Mouse (Mus musculus): ENCODE measurements around the gene Mrpl45.
"Not testable (repeated sequence)": the region's sequence is repeated elsewhere in the genome, so short reads cannot be mapped to it uniquely, and the experiment has no call there.

Gene Mrpl45

DNA sequence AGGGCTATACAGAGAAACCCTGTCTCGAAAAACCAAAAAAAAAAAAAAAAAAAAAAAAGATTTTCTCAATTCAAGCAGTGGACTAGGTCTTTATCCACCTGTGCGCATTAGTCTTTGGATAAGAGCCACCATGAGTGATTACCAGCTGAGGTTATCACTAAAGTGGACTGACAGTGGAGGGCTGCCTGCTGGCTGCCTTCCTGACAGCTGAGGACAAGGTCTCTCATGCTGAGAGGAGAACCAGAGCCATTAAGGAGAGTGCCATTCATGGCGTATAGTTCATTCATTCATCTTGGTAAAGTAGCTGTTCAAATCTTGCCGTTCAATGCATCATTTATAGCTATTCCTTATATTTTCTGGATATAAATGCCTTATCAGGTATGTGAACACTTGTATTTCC is 19.0 kb upstream of the Mrpl45 start:
- DNase-seq (ENCODE audit: low spot score in 2 of 2), result no peak

DNA sequence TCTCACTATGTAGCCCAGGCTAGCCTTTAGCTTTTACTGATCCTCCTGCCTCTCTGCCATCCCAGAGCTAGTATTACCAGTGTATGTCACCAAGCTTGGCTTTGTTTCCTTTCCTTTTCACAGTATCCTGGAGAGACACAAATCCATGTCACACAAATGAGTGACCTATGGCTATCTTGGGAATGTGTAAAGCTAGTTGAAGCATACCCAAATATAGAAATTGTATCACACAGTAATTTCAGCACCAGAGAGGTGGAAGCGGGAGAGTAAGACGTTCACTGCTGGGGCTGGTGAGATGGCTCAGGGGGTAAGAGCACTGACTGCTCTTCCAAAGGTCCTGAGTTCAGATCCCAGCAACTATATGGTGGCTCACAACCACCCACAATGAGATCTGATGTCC is 15.6 kb upstream of the Mrpl45 start:
- no peak for DNase-seq (ENCODE audit: low spot score in 2 of 2)

DNA sequence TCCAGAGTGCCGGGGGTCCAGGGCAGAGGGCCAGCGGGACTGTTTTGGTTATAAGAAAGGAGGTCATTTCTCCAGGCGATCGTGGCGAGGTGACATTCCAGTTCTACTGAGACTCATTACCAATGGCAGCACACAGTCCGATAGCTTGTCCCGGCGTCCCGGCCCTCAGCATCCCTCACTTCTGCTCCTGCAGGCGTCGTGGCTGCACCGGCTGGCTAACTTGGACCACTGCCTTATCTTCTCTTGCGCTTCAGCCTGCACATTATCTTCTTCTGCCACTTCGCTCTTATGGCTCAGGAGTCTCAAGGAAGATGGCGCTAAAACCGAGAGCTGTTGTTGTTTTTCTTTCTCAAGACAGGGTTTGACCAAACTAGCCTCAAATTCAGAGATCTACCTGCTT is 14.1 kb upstream of the Mrpl45 start:
- no peak for DNase-seq (ENCODE audit: low spot score in 2 of 2)

DNA sequence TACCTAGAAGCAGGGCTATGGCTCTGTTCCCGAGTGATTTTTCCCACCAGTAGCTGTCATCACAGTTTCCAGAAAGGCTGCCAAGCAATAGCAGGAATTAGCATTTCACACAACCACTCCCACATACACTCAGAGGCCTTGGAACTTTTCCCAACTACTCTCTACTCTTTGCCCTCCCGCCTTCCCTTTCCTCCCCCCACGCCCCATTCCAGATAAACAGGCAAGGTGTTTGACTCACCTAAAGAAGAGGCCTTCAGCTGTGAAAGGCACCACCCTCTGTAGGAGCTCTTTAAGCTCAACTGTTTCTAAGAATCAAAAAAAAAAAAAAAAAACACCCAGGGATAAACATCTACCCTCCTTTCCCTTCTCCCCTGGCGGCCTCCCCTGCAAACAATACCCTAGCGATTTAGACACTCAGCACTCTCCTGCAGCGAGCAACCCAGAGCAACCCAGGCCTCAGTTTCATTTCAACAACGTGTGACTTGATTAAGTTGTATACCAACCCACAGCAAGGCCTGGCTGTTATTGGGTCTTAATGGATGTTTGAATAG is 13.2 kb upstream of the Mrpl45 start:
- DNase-seq (ENCODE audit: low spot score in 2 of 2), result no peak

DNA sequence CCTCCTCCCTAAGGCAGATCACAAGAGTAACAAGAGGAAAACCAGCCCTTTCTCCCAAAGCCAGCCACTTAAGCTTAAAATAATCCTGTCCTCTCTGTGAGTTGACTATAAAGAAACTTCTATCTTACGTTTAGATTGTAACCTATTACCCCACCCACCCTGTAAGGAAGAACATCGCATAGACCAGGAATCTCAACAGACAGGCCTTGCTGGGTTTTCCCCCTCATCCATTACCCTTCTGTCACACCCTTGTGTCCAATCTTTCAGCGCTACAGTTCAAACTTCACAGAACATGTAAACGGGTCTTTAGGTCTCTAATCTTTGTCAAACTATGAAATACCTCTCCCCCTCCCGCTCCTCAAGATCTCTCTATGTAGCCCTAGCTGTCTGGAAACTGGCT is 10.9 kb upstream of the Mrpl45 start:
- no peak for DNase-seq (ENCODE audit: low spot score in 2 of 2)

DNA sequence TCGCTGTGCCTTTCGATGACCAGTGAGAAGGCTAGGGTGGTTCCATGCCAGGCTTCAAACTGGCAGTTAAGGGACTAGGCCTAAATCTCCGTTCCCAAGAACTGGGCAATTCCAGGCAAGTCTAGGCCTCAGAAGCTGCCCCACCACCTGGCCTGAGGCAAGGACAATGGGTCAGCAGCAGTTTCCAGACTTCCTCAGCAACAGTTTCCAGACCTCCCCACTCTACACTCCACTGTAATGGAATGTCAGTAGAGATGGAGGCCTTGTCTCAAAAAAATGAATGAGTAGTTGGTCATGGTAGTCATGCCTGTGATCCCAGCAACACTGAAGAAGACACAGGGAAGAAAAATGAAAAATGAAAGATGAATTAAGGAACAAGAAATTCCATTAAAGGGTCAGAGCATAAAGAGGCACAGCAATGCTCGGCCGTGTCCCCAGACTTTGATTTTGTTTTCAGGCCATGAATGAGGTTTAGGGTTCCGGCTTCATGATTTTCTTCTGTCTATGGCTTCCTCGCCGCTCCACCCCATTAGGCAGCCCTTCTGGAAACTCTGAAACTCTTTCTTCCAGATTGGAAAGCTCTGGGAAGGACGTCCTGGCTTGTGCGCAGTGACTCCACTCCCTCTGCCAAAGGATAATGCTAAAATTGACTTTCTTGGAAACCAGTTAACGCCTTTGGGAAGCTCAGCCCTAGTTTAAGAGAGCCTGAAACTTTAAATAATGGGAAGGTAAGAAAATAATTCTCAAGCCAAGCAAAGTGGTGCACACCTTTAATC is 8.0 kb upstream of the Mrpl45 start:
- no peak for DNase-seq (ENCODE audit: low spot score in 2 of 2)

DNA sequence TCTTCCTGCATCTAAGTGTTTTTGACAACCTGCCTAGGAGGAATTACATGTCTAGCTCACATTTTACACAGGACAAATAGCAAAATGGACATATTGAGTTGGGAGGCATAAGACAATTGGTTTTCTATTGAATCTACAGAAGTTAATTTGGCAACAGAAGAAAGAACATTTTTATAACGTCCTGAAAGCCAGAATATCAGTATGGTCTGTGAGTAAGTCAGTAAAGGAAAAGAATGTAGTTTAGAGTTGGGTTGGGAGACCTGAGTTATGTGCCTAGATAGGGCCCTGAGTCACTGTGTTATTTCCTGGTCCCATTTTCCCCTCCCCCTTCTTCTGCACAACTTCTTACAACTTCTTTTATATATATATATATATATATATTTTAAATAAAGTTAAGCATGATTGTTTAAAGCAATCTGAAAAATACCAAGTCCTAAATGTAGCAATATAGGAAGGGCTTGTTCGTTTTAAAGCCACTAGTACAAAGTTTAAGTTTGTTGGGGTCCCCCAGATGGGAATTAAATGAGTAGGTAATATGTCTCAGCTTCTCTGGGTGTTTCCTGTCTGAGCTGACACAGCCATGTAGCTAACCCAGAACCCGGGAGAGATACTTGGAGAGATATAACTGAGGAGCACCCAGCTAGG is 6.6 kb upstream of the Mrpl45 start:
- no peak for DNase-seq (ENCODE audit: low spot score in 2 of 2)

DNA sequence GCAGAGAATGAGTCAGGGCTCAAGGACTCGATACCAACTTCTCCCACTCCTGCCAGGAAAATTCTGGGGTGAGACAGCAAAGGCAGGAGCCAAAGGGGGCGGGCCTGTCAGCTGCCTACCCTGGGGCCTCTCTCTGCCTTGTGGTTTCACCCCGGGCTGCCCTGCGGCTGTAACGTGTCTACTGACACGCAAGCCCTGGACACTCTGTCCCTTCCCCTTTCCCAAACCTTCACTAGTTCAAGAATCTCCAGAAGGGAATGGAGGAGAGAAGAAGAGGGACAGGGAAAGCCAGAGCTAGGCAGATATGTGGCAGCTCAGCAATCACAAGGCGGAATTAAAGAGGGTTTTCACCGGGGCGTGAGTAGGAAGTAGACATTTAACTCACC is 6.1 kb upstream of the Mrpl45 start:
- no peak for DNase-seq (ENCODE audit: low spot score in 2 of 2)

DNA sequence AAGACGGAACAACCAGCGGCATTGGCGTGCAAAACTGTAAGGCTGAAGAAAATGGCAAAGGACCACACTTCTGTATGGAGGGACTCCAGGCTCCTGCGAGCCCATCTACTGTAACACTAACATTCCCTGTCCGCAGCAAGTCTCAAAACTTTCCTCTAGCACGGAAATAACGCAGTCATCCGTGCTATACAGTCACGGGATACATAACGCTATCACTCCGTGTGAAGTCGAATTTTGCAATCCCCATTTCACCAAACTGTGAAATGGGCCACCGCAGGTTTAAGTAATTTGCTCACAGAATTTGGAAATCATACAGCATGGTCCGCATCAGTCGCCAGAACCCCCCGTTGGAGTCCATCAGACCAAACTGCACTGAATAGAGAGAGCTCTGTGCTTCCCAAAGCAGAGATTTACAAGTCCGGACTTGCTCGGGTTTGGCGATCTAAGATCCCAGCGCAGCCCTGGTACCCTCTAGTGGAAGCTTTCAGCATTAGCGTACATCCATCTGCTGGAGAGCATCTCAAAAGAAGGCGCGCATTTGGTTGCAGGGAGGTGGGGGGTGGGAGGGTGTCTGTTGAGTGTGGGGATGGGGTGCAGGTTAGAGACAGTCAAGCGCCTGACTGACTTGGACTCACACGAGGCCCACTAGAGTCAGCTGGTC is 5.5 kb upstream of the Mrpl45 start:
- peak in 1 of 2 experiments; percentile 36 for DNase-seq (ENCODE audit: low spot score in 2 of 2)

DNA sequence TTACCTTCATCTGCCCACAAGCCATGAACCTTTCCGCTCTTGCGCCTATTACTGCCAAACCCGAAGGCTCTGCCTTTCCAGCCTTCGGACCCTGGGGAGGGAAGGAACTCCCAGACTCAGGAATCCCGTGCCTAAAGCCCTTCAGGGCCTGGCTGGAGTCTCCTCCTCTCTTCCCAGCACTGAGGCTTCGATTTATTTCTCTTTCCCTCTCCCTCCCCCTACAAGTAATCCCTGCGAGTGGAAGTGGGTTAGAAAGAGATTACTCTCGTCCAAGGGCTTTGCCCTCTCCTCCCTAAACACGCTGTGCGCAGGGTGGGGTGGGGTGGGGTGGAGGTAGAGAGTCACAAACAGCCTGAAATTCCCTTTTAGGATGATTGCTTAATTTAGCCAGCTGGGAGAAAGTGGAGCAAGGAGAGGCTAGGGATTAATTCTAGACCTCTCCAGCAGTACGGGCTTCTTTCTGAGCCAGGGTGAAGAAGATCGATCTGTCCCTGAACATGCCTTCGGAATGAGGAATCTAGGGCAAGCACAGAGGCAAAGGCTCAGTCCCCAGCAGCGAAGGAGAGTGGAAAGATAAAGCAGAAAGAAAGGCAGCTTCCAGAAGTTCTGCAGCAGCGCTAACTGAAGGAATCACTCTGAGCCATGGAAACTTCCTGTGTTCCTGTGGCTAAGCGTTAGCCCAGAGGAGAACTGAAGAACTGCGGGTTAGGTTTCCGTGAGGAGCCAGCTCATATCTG is 4.5 kb upstream of the Mrpl45 start:
- DNase-seq (ENCODE audit: low spot score in 2 of 2), result no peak

DNA sequence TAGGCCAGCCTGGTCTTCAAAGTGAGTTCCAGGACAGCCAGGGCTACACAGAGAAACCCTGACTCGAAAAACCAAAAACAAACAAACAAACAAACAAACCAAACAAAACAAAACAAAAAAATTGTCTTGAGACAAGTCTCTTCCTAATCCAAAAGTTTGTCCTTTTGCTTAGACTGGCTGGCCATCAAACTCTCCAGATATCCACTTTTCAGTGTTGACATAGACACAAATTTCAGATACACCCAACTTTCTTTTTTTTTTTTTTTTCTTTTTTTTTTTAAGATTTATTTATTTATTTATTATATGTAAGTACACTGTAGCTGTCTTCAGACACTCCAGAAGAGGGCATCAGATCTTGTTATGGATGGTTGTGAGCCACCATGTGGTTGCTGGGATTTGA is 2.6 kb upstream of the Mrpl45 start:
- not testable (repeated sequence) for DNase-seq (ENCODE audit: low spot score in 2 of 2)

DNA sequence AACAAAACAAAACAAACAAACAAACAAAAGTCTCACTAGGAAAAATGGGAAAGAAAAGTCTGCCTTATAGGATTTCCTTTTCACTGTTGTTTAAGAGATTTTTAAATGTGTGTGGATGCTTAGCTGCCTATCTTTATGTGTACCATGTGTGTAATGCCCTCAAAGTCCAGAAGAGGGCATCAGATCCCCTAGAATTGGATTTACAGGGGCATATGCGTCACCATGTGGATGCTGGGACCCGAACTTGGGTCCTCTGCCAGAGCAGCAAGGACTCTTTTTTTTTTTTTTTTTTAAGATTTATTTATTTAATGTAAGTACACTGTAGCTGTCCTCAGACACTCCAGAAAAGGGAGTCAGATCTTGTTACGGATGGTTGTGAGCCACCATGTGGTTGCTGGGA is 1.4 kb upstream of the Mrpl45 start:
- no peak for DNase-seq (ENCODE audit: low spot score in 2 of 2)

DNA sequence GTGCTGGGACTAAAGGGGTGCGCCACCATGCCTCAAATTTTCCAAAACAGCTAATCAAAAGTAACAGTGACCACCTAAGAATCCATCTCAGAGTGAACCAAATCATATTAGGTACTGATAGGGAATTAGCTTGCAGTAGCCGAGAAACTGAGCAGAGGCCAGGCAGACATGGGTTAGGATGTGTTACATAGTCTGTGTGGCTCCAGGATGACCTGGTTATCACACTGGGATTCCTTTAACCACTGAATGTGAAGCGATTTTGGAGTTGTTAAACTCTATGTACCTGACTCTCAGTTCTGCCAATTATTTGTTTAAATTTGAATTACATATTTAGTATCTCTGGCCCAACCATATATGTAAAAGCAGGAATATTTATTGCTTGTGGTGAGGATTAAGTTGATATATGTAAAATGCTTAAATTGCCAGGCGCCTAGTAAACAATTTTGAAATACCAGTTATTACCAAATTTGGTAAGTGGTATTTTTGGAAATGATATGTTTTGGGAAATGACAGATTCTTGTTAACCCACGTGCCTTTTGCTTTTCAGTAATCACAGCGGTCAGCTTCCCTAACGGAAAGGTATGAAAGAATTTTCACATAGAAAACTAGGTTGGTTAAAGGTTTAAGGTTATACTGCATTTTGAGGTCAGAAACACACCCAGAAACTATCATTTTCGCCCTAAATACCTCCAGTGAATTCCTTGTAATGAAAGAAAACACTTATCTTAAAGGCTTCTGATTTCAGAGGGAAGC is 589 bp upstream of the Mrpl45 start:
- no peak for DNase-seq (ENCODE audit: low spot score in 2 of 2)

DNA sequence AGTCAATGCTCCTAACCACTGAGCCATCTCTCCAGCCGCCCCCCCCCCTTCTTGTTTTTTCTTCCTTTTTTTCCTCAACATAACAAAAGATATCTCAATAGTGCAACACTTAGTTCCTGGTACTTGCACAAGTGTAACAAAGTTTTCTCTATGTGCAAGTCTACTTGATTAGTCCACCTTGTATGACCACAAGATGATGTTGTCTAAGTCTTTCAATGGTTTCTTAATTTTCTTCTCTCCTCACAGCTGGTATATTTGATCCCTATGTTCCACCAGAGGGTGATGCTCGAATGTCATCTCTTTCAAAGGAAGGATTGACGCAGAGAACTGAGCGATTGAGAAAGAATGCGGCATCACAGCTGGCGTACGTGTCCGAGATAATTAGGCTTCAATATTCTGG is 5.7 kb downstream of the Mrpl45 start:
- no peak for DNase-seq (ENCODE audit: low spot score in 2 of 2)

DNA sequence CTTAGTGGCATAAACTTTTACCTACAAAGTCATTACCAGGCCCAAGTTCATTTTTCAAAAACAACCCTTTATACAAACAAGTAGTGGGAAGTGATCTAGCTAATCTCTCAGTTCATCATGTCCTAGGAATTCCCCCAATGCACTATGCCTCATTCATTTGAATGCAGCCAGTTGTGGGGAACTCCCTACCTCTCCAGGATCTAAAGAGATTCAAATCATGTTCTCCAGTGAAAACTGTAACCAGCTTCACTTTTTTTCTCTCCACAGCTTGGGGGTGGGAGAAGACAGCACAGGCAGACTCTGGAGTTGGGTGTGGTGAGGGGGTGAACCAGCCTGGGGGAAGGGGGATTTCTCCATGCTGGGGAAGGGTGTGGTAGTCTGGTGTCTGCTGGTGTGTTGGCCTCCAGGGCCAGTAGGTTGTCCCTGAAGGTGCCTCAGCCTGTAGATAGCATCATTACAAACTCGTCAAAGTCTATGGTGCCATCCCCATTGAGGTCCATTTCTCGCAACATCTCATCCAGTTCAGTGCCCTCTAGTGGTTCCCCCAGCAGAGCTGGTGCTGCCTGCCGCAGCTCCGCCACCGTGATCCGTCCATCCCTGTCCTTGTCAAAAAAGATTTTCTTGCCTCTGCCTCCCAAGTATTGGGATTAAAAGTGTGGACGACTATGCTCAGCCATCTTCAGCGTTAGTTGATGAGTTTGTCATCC is 6.5 kb downstream of the Mrpl45 start:
- not testable (repeated sequence) for DNase-seq (ENCODE audit: low spot score in 2 of 2)

DNA sequence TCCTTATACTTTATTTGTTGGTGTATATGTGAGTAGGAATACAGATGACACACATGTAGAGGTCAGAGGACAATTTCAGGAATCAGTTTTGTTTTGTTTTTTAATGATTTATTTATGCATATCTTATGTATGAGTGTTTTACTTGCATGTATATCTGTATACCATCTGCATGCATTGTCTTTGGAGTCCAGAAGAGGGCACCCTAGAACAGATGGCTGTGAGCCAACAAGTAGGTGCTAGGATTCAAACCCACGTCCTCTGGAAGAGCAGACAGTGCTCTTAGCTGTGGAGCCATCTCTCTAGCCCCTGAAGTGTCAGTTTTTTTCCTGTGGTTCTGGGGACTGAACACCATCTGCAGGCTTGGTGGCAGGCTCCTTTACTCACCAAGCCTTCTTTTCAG is 9.7 kb downstream of the Mrpl45 start:
- DNase-seq (ENCODE audit: low spot score in 2 of 2), result no peak

DNA sequence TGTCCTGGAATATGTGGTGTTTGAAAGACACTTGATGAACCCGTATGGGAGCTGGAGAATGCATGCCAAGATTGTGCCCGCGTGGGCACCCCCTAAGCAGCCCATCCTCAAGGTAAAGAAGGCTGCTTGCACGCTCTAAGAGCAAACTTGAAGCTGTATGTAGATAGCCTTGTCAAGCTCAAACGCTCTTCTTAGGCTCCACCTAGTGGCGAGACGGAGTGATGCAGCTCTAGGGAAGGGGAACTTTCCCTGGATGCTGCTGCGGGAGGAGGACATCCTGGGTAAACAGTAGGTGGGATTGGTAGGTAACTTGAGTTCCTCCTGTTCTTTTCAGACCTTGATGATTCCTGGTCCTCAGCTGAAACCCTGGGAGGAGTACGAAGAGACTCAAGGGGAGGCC is 12.6 kb downstream of the Mrpl45 start:
- DNase-seq (ENCODE audit: low spot score in 2 of 2), result peak in 1 of 2 experiments; percentile 49

DNA sequence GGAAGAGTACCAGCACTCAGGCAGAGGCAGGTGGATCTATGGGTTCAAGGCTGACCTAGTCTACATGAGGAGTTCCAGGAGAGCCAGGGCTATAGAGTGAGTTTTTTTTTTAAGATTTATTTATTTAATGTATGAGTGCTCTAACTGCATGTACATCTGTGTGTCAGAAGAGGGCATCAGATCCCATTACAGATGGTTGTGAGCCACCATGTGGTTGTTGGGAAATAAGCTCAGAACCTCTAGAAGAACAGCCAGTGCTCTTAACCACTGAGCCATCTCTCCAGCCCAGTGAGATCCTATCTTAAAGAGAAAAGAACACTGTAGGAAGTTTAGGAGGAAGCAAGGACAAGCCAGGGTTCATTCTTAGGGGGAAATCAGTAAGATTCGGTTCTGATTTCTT is 14.8 kb downstream of the Mrpl45 start:
- no peak for DNase-seq (ENCODE audit: low spot score in 2 of 2)

DNA sequence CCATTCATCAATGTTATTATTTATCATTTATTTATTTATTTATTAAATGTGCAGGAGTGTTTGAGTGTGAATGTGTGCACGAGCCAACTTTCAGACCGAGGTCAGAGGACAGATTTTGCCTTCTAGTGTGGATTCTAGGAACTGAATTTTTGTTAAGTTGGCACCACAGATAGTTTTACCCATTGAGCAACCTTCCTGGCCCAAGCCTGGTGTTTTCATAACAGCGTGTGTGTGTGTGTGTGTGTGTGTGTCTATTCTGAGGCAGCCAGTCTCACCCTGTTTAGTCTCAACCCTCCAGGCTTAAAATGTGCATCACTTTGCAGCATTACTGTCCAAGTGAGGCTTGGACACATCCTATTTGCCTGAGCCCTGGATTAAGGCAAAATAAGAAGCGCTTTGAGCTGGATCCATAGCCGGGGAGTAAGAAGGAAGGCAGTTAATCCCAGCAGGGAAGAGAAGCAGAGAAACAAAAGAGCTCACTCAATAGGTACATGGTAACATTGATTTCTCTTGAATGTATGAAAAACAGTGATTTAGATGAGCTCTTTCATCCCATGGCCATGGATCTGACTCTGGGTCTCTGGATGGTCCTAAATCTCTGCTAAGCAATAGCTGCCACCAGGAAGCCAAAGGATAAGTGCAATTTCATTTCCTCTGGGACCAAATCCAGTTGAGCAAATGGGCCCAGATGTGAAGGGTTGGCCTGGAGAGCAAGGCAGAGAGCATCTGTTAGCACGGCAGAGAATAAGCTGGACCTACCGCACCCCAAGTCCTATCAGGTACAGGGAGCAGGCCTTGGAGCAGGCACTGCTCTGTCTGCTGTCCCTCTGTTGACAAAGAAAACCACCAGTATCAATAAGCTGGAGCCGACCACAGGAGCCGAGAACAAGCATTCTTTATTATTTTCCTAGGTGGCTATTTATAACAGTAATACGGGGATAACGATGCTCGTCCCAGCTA is 16.0 kb downstream of the Mrpl45 start:
- no peak for DNase-seq (ENCODE audit: low spot score in 2 of 2)

DNA sequence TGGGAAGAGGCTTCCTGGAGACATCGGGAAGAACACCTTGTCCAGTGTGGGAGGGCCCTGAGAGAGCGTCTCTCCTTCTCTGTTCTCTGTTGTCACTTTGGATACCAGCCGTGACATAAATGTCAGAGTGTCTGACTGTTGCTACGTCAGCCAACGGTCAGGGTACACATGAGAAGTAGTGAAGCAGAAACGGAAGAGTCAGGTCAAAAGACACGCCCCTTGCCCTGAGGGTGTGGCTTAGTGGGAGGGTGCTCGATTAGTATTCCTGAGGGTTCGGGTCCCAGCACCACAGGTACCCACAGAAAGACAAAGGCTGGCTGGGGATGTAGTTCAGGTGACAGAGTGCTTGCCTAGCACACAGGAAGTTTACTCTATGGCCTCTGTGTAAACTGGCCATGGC is 17.5 kb downstream of the Mrpl45 start:
- no peak for DNase-seq (ENCODE audit: low spot score in 2 of 2)
